Mouse (Mus musculus) megakaryocyte, embryonic 14.5 days (primary cell): ENCODE results near the gene Gm20481.

Experiments
- FLI1 ChIP-seq: IDR thresholded peaks from 2 replicates; pipeline ENCODE4 v1.6.1; 2012; ENCODE audit warnings: low read length, inconsistent platforms, mixed read lengths
- GATA1 ChIP-seq: IDR thresholded peaks from 3 replicates; pipeline ENCODE4 v1.6.1; 2012; ENCODE audit warnings: mixed read lengths, low read length, inconsistent platforms, borderline replicate concordance

GRCm38 (mm10) chr17:34943128-34943815 is 26.4 kb upstream of the Gm20481 start:
- TF ChIP-seq GATA1: no peak
- TF ChIP-seq FLI1: no peak
